Mouse (Mus musculus) embryonic fibroblast, embryonic 13.5 days (primary cell): Measurements from ENCODE around the gene Tshz2. TPM values are rescaled to one million over a fixed set of nuclear protein-coding genes. Genes with fewer than 3 reads are reported as not detected.

Experiments used
- H3K27ac ChIP-seq: 2 replicates; pipeline ENCODE4 v1.5.1; 2012; ENCODE audit warnings: low read length, control low read depth, inconsistent platforms; ENCODE audit not compliant: insufficient read depth
- H3K4me1 ChIP-seq: 2 replicates; pipeline ENCODE4 v1.6.1; 2011; ENCODE audit warnings: low read length; ENCODE audit not compliant: control insufficient read depth, insufficient read depth
- H3K4me3 ChIP-seq: 2 replicates; pipeline ENCODE4 v1.5.1; 2011; ENCODE audit warnings: mild to moderate bottlenecking, control low read depth, low read length; ENCODE audit not compliant: insufficient read depth
- CTCF ChIP-seq: IDR thresholded peaks from 2 replicates; pipeline ENCODE4 v1.5.1; 2011; ENCODE audit warnings: mild to moderate bottlenecking, control low read depth, low read length, moderate library complexity, borderline replicate concordance; ENCODE audit not compliant: insufficient read depth
- POLR2A ChIP-seq: IDR thresholded peaks from 2 replicates; pipeline ENCODE4 v1.6.1; 2011; ENCODE audit warnings: low read depth, mild to moderate bottlenecking, control low read depth, low read length, moderate library complexity
- polyA plus RNA-seq: library from polyadenylated mRNA; stranded (reverse); fragments of >200 nt; gene quantifications from 2 replicates; pipeline ENCODE4 v1.2.4, GENCODE M21; 2011; ENCODE audit warnings: low read depth; ENCODE audit not compliant: missing spikeins, insufficient read length

The Tshz2 gene
- polyA plus RNA-seq, 1 experiment = 10.7 TPM

- no peak overlapping the region for H3K27ac ChIP-seq
- no peak overlapping the region for H3K4me3 ChIP-seq
- H3K4me1 ChIP-seq = no peaks in the 10 kb centered on the region
- no peak for TF ChIP-seq POLR2A
- no peak for TF ChIP-seq CTCF
Measured at GRCm38 (mm10) chr2:169792706-169793105, 159.9 kb downstream of the Tshz2 start.

GRCm38 (mm10) chr2:169802241-169802640, 169.4 kb downstream of the Tshz2 start:
- no peak for TF ChIP-seq POLR2A
- no peak for TF ChIP-seq CTCF
- Histone ChIP-seq H3K4me3 (no peak overlapping the region), H3K4me1 (no peaks in the 10 kb centered on the region; the same call in 1 of the 2 replicates), H3K27ac (no peak overlapping the region)

- no peak overlapping the region for H3K27ac ChIP-seq
Measured at GRCm38 (mm10) chr2:169804380-169804779, 171.6 kb downstream of the Tshz2 start.

GRCm38 (mm10) chr2:169805545-169805944, 172.7 kb downstream of the Tshz2 start:
- Histone ChIP-seq H3K4me1 (no peaks in the 10 kb centered on the region; the same call in 1 of the 2 replicates), H3K4me3 (no peak overlapping the region), H3K27ac (no peak overlapping the region)
- no peak for TF ChIP-seq CTCF
- TF ChIP-seq POLR2A = no peak

More at GRCm38 (mm10) chr2:169804380-169804779, 171.6 kb downstream of the Tshz2 start:
- H3K4me1 ChIP-seq = no peaks in the 10 kb centered on the region; the same call in 1 of the 2 replicates
- TF ChIP-seq POLR2A = no peak
- TF ChIP-seq CTCF = no peak
- H3K4me3 ChIP-seq = no peak overlapping the region

GRCm38 (mm10) chr2:169811589-169811988, 178.8 kb downstream of the Tshz2 start:
- no peak overlapping the region for H3K27ac ChIP-seq
- no peak overlapping the region for H3K4me3 ChIP-seq
- H3K4me1 ChIP-seq = no peaks in the 10 kb centered on the region
- TF ChIP-seq CTCF (no peak), POLR2A (no peak)

- Histone ChIP-seq H3K4me3 (no peak overlapping the region), H3K4me1 (no peaks in the 10 kb centered on the region), H3K27ac (no peak overlapping the region)
- TF ChIP-seq CTCF (no peak), POLR2A (no peak)
Measured at GRCm38 (mm10) chr2:169812055-169812454, 179.2 kb downstream of the Tshz2 start.

GRCm38 (mm10) chr2:169812940-169813339, 180.1 kb downstream of the Tshz2 start:
- H3K4me1 ChIP-seq = no peaks in the 10 kb centered on the region
- H3K4me3 ChIP-seq = no peak overlapping the region
- H3K27ac ChIP-seq = no peak overlapping the region
- TF ChIP-seq POLR2A = no peak
- no peak for TF ChIP-seq CTCF

GRCm38 (mm10) chr2:169814351-169814750, 181.5 kb downstream of the Tshz2 start:
- no peaks in the 10 kb centered on the region for H3K4me1 ChIP-seq
- TF ChIP-seq POLR2A (no peak), CTCF (no peak)
- H3K27ac ChIP-seq = no peak overlapping the region
- H3K4me3 ChIP-seq = no peak overlapping the region

GRCm38 (mm10) chr2:169814757-169815156, 181.9 kb downstream of the Tshz2 start:
- H3K27ac ChIP-seq = no peak overlapping the region
- TF ChIP-seq POLR2A (no peak), CTCF (no peak)
- no peak overlapping the region for H3K4me3 ChIP-seq
- no peaks in the 10 kb centered on the region for H3K4me1 ChIP-seq

GRCm38 (mm10) chr2:169821021-169821441, 188.2 kb downstream of the Tshz2 start:
- no peak for TF ChIP-seq CTCF
- no peak for TF ChIP-seq POLR2A
- Histone ChIP-seq H3K4me1 (no peaks in the 10 kb centered on the region), H3K27ac (no peak overlapping the region), H3K4me3 (no peak overlapping the region)

GRCm38 (mm10) chr2:169825908-169826307, 193.1 kb downstream of the Tshz2 start:
- TF ChIP-seq POLR2A (no peak), CTCF (no peak)
- no peaks in the 10 kb centered on the region for H3K4me1 ChIP-seq
- no peak overlapping the region for H3K27ac ChIP-seq
- no peak overlapping the region for H3K4me3 ChIP-seq
